ENCODE assay signal across 9 mouse cellular contexts in genomic region chr14:60799762-60800728, GRCm38 (mm10). TPM values are rescaled to one million over a fixed set of nuclear protein-coding genes. Genes with fewer than 3 reads are reported as not detected.
A peak's percentile ranks its signal among the peaks of the same experiment; 100 is the strongest.
DNase-seq lines count a peak whose midpoint lies in the region; ATAC-seq and TF ChIP-seq lines count a peak whose summit lies in the region.
"Had no signal": no experiment of that assay in that cellular context is flagged by ENCODE, and none has a peak within 500 bp of the region (broad histone marks: within the 10 kb centered on the region; RNA-seq: fewer than 3 reads in every experiment).

No protein-coding gene starts in this region.

- H3K9ac ChIP-seq in limb, embryonic 14.5 days (ENCODE audit: low read depth, low read length, severe bottlenecking): no peak overlapping the region
- no peak overlapping the region for H3K9ac ChIP-seq in lung, embryonic 16.5 days (ENCODE audit: low read length)

- TF ChIP-seq POLR2A in limb, embryonic 14.5 days (IDR thresholded peaks at IDR 0.05; ENCODE audit: borderline replicate concordance, extremely low read depth, insufficient read depth, insufficient read length): no peak

- H3K9me3 ChIP-seq in limb, embryonic 14.5 days (ENCODE audit: control insufficient read depth, low read length): no peaks in the 10 kb centered on the region
- H3K9me3 ChIP-seq in limb, embryonic 10.5 days (replicated peaks): no peaks in the 10 kb centered on the region
- H3K9me3 ChIP-seq in lung, embryonic 16.5 days (ENCODE audit: control insufficient read depth, low read length): no peaks in the 10 kb centered on the region

- H3K27ac ChIP-seq in limb, embryonic 14.5 days (replicated peaks; ENCODE audit: low read depth, low read length): no peak overlapping the region
- H3K27ac ChIP-seq in limb, embryonic 10.5 days: no peak overlapping the region
- H3K27ac ChIP-seq in lung, embryonic 16.5 days (ENCODE audit: low read length): no peak overlapping the region

- WGBS in limb, embryonic 14.5 days: 49% methylated on average over 9 of the region's 9 CpGs
- 59% methylated on average over 9 of the region's 9 CpGs for WGBS in limb, embryonic 10.5 days
- 38% methylated on average over 9 of the region's 9 CpGs for WGBS in lung, embryonic 16.5 days

- no peak overlapping the region for H3K4me2 ChIP-seq in limb, embryonic 14.5 days (replicated peaks; ENCODE audit: low read depth, low read length, severe bottlenecking)
- no peak overlapping the region for H3K4me2 ChIP-seq in lung, embryonic 16.5 days (ENCODE audit: low read depth, low read length)

- peak; percentile 50; the same call in 1 of the 2 replicates for ATAC-seq in limb, embryonic 14.5 days (ENCODE audit: low FRiP score, low read depth)
- ATAC-seq in lung, embryonic 16.5 days (ENCODE audit: low read depth): peak; percentile 72

- H3K36me3 ChIP-seq in limb, embryonic 14.5 days (ENCODE audit: control insufficient read depth, insufficient read depth, low read length): peaks cover 36% of the 10 kb centered on the region
- H3K36me3 ChIP-seq in limb, embryonic 10.5 days: peaks cover 74% of the 10 kb centered on the region
- peaks cover 15% of the 10 kb centered on the region; the same call in 1 of the 2 replicates for H3K36me3 ChIP-seq in lung, embryonic 16.5 days (ENCODE audit: control insufficient read depth, insufficient read depth, low read length)

- peak; percentile 15 to 22 for DNase-seq in adrenal gland, postnatal 36 days
- DNase-seq in adrenal gland, postnatal 10 days: no peak
- peak; percentile 91 for DNase-seq in limb, embryonic 14.5 days (ENCODE audit: low spot score)
- DNase-seq in limb, embryonic 10.5 days (ENCODE audit: low spot score): no peak
- peak; percentile 80 for DNase-seq in embryo, embryonic 11 days
- peak; percentile 28 for DNase-seq in yolk sac, embryonic 10.5 days (ENCODE audit: low spot score)
- DNase-seq in adrenal gland, postnatal 25 days: no peak

- 0 out of 2 replicates have a peak, but pooled peaks cover 3% of the 10 kb centered on the region for H3K4me1 ChIP-seq in limb, embryonic 14.5 days (ENCODE audit: control insufficient read depth, insufficient read depth, low read length)
- H3K4me1 ChIP-seq in limb, embryonic 10.5 days: no peaks in the 10 kb centered on the region
- no peaks in the 10 kb centered on the region for H3K4me1 ChIP-seq in lung, embryonic 16.5 days (replicated peaks; ENCODE audit: control insufficient read depth, insufficient read depth, low read length)

- H3K4me3 ChIP-seq in limb, embryonic 14.5 days (replicated peaks; ENCODE audit: low read length): no peak overlapping the region
- no peak overlapping the region for H3K4me3 ChIP-seq in limb, embryonic 10.5 days
- H3K4me3 ChIP-seq in lung, embryonic 16.5 days (ENCODE audit: low read length): no peak overlapping the region

- no peaks in the 10 kb centered on the region for H3K27me3 ChIP-seq in limb, embryonic 14.5 days (ENCODE audit: control insufficient read depth, insufficient read depth, low read length)
- H3K27me3 ChIP-seq in limb, embryonic 10.5 days (ENCODE audit: low read depth, poor library complexity, severe bottlenecking): no peaks in the 10 kb centered on the region
- no peaks in the 10 kb centered on the region for H3K27me3 ChIP-seq in lung, embryonic 16.5 days (ENCODE audit: control insufficient read depth, insufficient read depth, low read depth, low read length)

RNA-seq across cellular contexts. Expression of gene Mipep, which starts 15.7 kb away (rescaled TPM):
- 10 to 100 TPM; 37.9 to 43.6 TPM for total RNA-seq in adrenal gland, postnatal 36 days (2021)
- 10 to 100 TPM; 52.9 to 57.9 TPM for total RNA-seq in adrenal gland, postnatal 10 days (2021)
- 12.5 and 13.1 TPM in 2 replicates for polyA plus RNA-seq in limb, embryonic 14.5 days (2012; rRNA removed)
- polyA plus RNA-seq in limb, embryonic 14.5 days (2014; fragmentation: Nextera tagmentation; extraction: Ambion mirVana): 21.4 and 22.9 TPM in 2 replicates
- 24.0 and 25.1 TPM in 2 replicates for polyA plus RNA-seq in limb, embryonic 10.5 days (2016; fragmentation: Nextera tagmentation; extraction: Ambion mirVana)
- polyA plus RNA-seq in lung, embryonic 16.5 days (2015; fragmentation: Nextera tagmentation; extraction: Ambion mirVana): 20.8 and 21.5 TPM in 2 replicates
- total RNA-seq in adrenal gland, postnatal 25 days (2021): 37.1 and 38.0 TPM in 2 replicates

RNA-seq across cellular contexts. Expression of gene C1qtnf9, which starts 32.1 kb away (rescaled TPM):
- total RNA-seq in adrenal gland, postnatal 36 days (2021): 1 to 10 TPM; 5.5 to 5.9 TPM
- total RNA-seq in adrenal gland, postnatal 10 days (2021): 10 to 100 TPM; 17.0 to 18.9 TPM
- 1.2 and 2.1 TPM in 2 replicates for polyA plus RNA-seq in limb, embryonic 14.5 days (2012; rRNA removed)
- polyA plus RNA-seq in limb, embryonic 14.5 days (2014; fragmentation: Nextera tagmentation; extraction: Ambion mirVana): 0.44 and 0.78 TPM in 2 replicates
- 0.10 and 0.26 TPM in 2 replicates for polyA plus RNA-seq in limb, embryonic 10.5 days (2016; fragmentation: Nextera tagmentation; extraction: Ambion mirVana)
- 1.1 and 1.4 TPM in 2 replicates for polyA plus RNA-seq in lung, embryonic 16.5 days (2015; fragmentation: Nextera tagmentation; extraction: Ambion mirVana)
- total RNA-seq in adrenal gland, postnatal 25 days (2021): 4.0 and 4.9 TPM in 2 replicates
- polyA plus RNA-seq: C2C12 had no signal

Comparison
In these comparisons a context has a peak if more than half of its experiments do, and no peak if none do; other contexts are left out.
1. DNase-seq: peak in adrenal gland, postnatal 36 days (2 of 2), limb, embryonic 14.5 days (single experiment), embryo, embryonic 11 days (single experiment) and yolk sac, embryonic 10.5 days (single experiment); none in adrenal gland, postnatal 10 days (single experiment), limb, embryonic 10.5 days (single experiment) and adrenal gland, postnatal 25 days (single experiment).